Mouse (Mus musculus) neural tube, embryonic 11.5 days (tissue): ENCODE measurements at regions not wholly inside any gene's neighbourhood (a gene's known extent, or its start where the extent isn't known, plus 50 kb on each side); places are given as distances from the start of the nearest gene placed in this dataset.

Experiments used
- ATAC-seq: fragments of 200-750 bp; cut with Nextera tagmentation; 2 replicates; pipeline ENCODE4 v1.8.0; 2017; ENCODE audit warnings: moderate number of reproducible peaks, mild to moderate bottlenecking, moderate TSS enrichment, moderate library complexity; ENCODE audit not compliant: insufficient read depth, low FRiP score, low TSS enrichment
- DNase-seq: peaks from one replicate; pipeline ENCODE4 v3.0.0-alpha.2; 2015; ENCODE audit warnings: low spot score
- H3K27ac ChIP-seq: fragments of 300-500 bp; sonication (generic); 2 replicates; pipeline ENCODE4 v1.5.1; 2014; ENCODE audit warnings: low read depth, mild to moderate bottlenecking, low read length
- H3K27me3 ChIP-seq: fragments of 300-500 bp; sonication (generic); 2 replicates; pipeline ENCODE4 v1.6.1; 2014; ENCODE audit warnings: mild to moderate bottlenecking, low read length, mixed read lengths; ENCODE audit not compliant: control insufficient read depth, insufficient read depth
- H3K36me3 ChIP-seq: fragments of 300-500 bp; sonication (generic); 2 replicates; pipeline ENCODE4 v1.6.1; 2014; ENCODE audit warnings: mild to moderate bottlenecking, low read length, moderate library complexity, mixed read lengths; ENCODE audit not compliant: control insufficient read depth, insufficient read depth
- H3K4me1 ChIP-seq: fragments of 300-500 bp; sonication (generic); 2 replicates; pipeline ENCODE4 v1.6.1; 2014; ENCODE audit warnings: low read length, mixed read lengths; ENCODE audit not compliant: control insufficient read depth, insufficient read depth
- H3K4me2 ChIP-seq: fragments of 300-500 bp; sonication (generic); 2 replicates; pipeline ENCODE4 v1.6.1; 2014; ENCODE audit warnings: low read depth, mild to moderate bottlenecking, moderate library complexity
- H3K4me3 ChIP-seq: fragments of 300-500 bp; sonication (generic); 2 replicates; pipeline ENCODE4 v1.5.1; 2014; ENCODE audit warnings: low read depth, low read length
- H3K9ac ChIP-seq: fragments of 300-500 bp; sonication (generic); 2 replicates; pipeline ENCODE4 v1.6.1; 2014; ENCODE audit warnings: mild to moderate bottlenecking, low read length
- H3K9me3 ChIP-seq: fragments of 300-500 bp; sonication (generic); 2 replicates; pipeline ENCODE4 v1.6.1; 2016; ENCODE audit warnings: low read length; ENCODE audit not compliant: control insufficient read depth
- WGBS: fragments of 180-500 bp; shearing (Covaris S2); extraction: QIAGEN DNeasy Blood & Tissue Kit; methylation state at CpG from one replicate; pipeline ENCODE4 v1.1.7; 2014; 5-methylcytosine and 5-hydroxymethylcytosine counted together

- peak overlapping the region; percentile 75; the same call in 1 of the 2 replicates for H3K27ac ChIP-seq
Measured at GRCm38 (mm10) chr12:26903894-26904272, 434.9 kb downstream of the Cmpk2 start.

GRCm38 (mm10) chr12:26903073-26903893 is 434.3 kb downstream of the Cmpk2 start:
- ATAC-seq (peak; percentile 98), DNase-seq (peak; percentile 78)
- peak overlapping the region; percentile 40 for H3K4me2 ChIP-seq
- 22% methylated on average over 23 of the region's 23 CpGs for WGBS
- no peaks in the 10 kb centered on the region for H3K36me3 ChIP-seq
- H3K9ac ChIP-seq: peak overlapping the region; percentile 44
- 0 out of 2 replicates have a peak overlapping the region, but pooled peaks have one; percentile 8 for H3K4me3 ChIP-seq
- H3K27ac ChIP-seq: peak overlapping the region; percentile 75
- H3K27me3 ChIP-seq: no peaks in the 10 kb centered on the region
- no peaks in the 10 kb centered on the region for H3K9me3 ChIP-seq
- peaks cover 10% of the 10 kb centered on the region for H3K4me1 ChIP-seq

More at GRCm38 (mm10) chr12:26903894-26904272, 434.9 kb downstream of the Cmpk2 start:
- no peaks in the 10 kb centered on the region for H3K27me3 ChIP-seq
- peak; percentile 18; the same call in 1 of the 2 replicates for ATAC-seq
- H3K4me1 ChIP-seq: peaks cover 10% of the 10 kb centered on the region
- 0 out of 2 replicates have a peak overlapping the region, but pooled peaks have one; percentile 8 for H3K4me3 ChIP-seq
- no peaks in the 10 kb centered on the region for H3K36me3 ChIP-seq
- H3K9ac ChIP-seq: no peak overlapping the region
- no peaks in the 10 kb centered on the region for H3K9me3 ChIP-seq
- H3K4me2 ChIP-seq: peak overlapping the region; percentile 40; the same call in 1 of the 2 replicates
- WGBS: 25% methylated on average over 2 of the region's 2 CpGs
- DNase-seq: no peak

- ATAC-seq: no peak
Measured at GRCm38 (mm10) chr12:26891190-26891589, 422.2 kb downstream of the Cmpk2 start.

GRCm38 (mm10) chr12:26886635-26887014 is 417.6 kb downstream of the Cmpk2 start:
- Histone ChIP-seq H3K9me3 (no peaks in the 10 kb centered on the region), H3K27ac (peak overlapping the region; percentile 58; the same call in 1 of the 2 replicates), H3K4me2 (no peak overlapping the region), H3K27me3 (no peaks in the 10 kb centered on the region), H3K4me1 (peaks cover 5% of the 10 kb centered on the region; the same call in 1 of the 2 replicates), H3K4me3 (no peak overlapping the region), H3K36me3 (no peaks in the 10 kb centered on the region), H3K9ac (no peak overlapping the region)
- no peak for ATAC-seq
- DNase-seq: no peak
- 70% methylated on average over 7 of the region's 7 CpGs for WGBS

More at GRCm38 (mm10) chr12:26891190-26891589, 422.2 kb downstream of the Cmpk2 start:
- DNase-seq: no peak
- no peak overlapping the region for H3K9ac ChIP-seq
- H3K27ac ChIP-seq: no peak overlapping the region
- no peaks in the 10 kb centered on the region for H3K36me3 ChIP-seq
- no peaks in the 10 kb centered on the region for H3K27me3 ChIP-seq
- no peak overlapping the region for H3K4me2 ChIP-seq
- H3K9me3 ChIP-seq: no peaks in the 10 kb centered on the region
- WGBS: 40% methylated on average over 4 of the region's 4 CpGs
- H3K4me3 ChIP-seq: no peak overlapping the region
- peaks cover 5% of the 10 kb centered on the region; the same call in 1 of the 2 replicates for H3K4me1 ChIP-seq

- DNase-seq (no peak), ATAC-seq (no peak)
- Histone ChIP-seq H3K27me3 (no peaks in the 10 kb centered on the region), H3K4me2 (no peak overlapping the region), H3K4me3 (no peak overlapping the region), H3K27ac (peak overlapping the region; percentile 58; the same call in 1 of the 2 replicates), H3K9ac (no peak overlapping the region), H3K4me1 (peaks cover 5% of the 10 kb centered on the region; the same call in 1 of the 2 replicates), H3K9me3 (no peaks in the 10 kb centered on the region), H3K36me3 (no peaks in the 10 kb centered on the region)
- WGBS: 47% methylated on average over 12 of the region's 12 CpGs
Measured at GRCm38 (mm10) chr12:26885831-26886634, 417.0 kb downstream of the Cmpk2 start.

GRCm38 (mm10) chr12:26885083-26885482 is 416.1 kb downstream of the Cmpk2 start:
- Histone ChIP-seq H3K4me2 (no peak overlapping the region), H3K9ac (no peak overlapping the region), H3K4me1 (peaks cover 5% of the 10 kb centered on the region; the same call in 1 of the 2 replicates), H3K36me3 (no peaks in the 10 kb centered on the region), H3K27ac (no peak overlapping the region), H3K4me3 (no peak overlapping the region), H3K9me3 (no peaks in the 10 kb centered on the region), H3K27me3 (no peaks in the 10 kb centered on the region)
- 76% methylated on average over 3 of the region's 3 CpGs for WGBS
- DNase-seq (no peak), ATAC-seq (no peak)

- H3K9ac ChIP-seq: no peak overlapping the region
- 43% methylated on average over 5 of the region's 5 CpGs for WGBS
- H3K4me2 ChIP-seq: no peak overlapping the region
- peak overlapping the region; percentile 45; the same call in 1 of the 2 replicates for H3K27ac ChIP-seq
- DNase-seq (no peak), ATAC-seq (no peak)
- H3K9me3 ChIP-seq: no peaks in the 10 kb centered on the region
- H3K27me3 ChIP-seq: no peaks in the 10 kb centered on the region
- peaks cover 5% of the 10 kb centered on the region; the same call in 1 of the 2 replicates for H3K4me1 ChIP-seq
- no peak overlapping the region for H3K4me3 ChIP-seq
- no peaks in the 10 kb centered on the region for H3K36me3 ChIP-seq
Measured at GRCm38 (mm10) chr12:26884156-26884555, 415.2 kb downstream of the Cmpk2 start.

GRCm38 (mm10) chr12:26877691-26878121 is 408.7 kb downstream of the Cmpk2 start:
- 39% methylated on average over 2 of the region's 2 CpGs for WGBS
- Histone ChIP-seq H3K4me2 (no peak overlapping the region), H3K4me3 (no peak overlapping the region), H3K9me3 (no peaks in the 10 kb centered on the region), H3K36me3 (no peaks in the 10 kb centered on the region), H3K4me1 (peaks cover 9% of the 10 kb centered on the region), H3K27ac (0 out of 2 replicates have a peak overlapping the region, but pooled peaks have one; percentile 36), H3K27me3 (no peaks in the 10 kb centered on the region), H3K9ac (no peak overlapping the region)
- no peak for DNase-seq
- ATAC-seq: peak; percentile 74; the same call in 1 of the 2 replicates
